Mouse (Mus musculus) T-helper 1 cell (primary cell): ENCODE data around the gene Meiob.

ENCODE experiments used
- in situ Hi-C: fragments of 300-600 bp; cut with MboI, MseI; formaldehyde crosslinking; loops from one replicate; pipeline ENCODE4 v1.15.1; 2025; ENCODE audit warnings: high pct_unique_total_duplicates

Gene Meiob

DNA sequence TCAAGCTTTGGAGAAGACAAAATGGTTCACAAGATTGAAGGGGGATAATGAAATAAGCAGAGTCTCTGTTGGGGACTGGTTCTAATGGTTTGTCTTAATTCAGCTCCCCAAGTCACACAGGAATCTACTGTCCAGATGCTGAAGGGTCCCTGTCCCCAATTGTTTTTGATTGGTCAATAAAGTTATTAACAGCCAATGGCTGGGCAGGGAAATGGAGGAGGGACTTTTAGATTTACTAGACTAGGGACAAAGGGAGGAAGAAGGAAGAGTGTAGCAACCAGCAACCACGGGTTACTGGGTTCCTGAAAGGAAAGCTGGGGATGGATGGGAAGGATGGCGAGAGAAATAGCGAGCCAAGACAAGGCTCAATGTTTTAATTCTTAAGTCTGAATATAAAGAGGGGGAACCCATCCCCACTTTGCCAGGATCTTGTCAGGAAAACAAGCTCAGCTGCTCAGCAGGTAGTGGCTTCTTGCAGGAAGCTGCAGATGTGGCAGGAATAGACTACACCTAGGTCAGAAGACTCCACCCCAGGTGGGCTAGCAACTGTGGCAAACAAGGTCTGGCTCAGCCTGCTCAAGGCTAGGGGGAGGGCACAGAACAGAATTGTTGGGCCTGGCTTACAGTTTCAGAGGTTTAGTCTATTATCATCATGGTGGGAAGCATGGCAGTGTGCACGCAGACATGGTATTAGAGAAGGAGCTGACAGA lies 69.8 kb downstream of the Meiob start:
- in situ Hi-C loops, result no loop called here

DNA sequence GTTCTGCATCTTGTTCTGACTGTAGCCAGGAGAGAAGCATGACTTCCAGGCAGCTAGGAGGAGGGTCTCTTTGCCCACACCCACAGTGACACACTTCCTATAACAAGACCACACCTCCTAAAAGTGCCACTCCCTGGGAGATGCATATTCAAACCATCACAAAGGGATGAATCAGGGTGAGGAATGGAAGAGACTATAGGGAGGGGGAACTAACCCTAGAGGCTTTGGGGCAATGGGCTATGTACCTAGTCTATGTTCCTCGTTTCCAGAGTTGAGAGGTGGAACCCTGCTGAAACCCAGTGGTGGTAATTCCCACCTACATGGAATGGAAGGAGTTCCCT lies 70.3 kb downstream of the Meiob start:
- in situ Hi-C loops, result no loop called here

DNA sequence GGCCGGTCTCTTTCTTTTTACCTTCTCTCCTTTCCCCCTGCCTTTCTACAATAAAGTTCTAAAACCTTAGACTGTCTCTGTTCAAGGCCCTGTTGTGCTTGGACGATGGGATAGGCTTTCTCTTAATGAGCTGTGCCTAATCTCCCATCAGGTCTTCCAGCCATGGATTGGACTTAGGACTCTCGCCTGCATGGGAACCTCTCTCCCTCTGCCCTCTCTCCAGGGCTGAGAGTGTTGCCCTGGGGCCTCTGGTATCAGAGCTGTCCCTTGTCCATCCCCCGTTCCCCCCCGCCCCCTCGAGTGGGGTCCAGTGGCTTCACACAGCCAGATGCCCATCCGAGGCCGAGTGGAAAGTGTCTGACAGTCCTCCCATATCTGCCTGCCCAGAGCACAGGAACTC lies 70.9 kb downstream of the Meiob start:
- in situ Hi-C loops, result no loop called here

DNA sequence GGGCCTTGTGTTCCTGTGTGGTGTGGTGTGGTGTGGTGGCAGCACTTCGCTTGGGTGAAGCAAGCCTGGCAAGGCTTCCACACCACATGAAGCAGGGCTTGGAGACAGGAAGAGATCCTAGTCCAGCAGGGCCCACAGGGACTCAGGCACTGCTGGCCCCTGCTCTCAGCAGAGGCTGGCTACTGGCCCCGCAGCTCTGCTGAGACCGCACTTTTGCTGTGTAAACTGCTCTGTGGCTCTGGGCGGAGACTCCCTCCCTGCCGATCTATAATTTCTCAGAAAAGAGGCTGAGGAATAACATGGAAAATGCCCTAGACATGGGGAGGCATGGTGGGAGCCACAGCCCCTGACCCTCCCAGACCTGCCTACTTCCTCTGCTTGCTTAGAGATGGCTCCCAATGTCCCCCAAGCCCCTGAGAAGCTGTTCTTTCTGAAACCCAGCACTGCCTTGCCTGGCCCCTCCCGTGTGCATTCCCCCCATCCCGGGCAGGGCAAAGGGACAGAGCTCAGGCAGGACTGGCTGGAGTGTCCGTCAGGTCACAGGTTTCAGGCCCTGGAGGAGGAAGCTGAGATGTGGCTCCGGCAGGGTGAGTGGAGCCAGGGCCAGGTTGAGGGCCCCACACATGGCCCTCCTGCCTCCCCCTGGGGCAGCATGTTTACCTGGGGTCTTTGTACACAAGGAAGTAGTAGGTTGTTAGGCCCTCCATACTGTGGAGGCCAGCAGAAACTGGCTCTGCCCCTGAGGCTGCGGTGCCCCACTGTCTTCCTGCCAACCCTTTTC lies 73.4 kb downstream of the Meiob start:
- in situ Hi-C loops, result no loop called here

DNA sequence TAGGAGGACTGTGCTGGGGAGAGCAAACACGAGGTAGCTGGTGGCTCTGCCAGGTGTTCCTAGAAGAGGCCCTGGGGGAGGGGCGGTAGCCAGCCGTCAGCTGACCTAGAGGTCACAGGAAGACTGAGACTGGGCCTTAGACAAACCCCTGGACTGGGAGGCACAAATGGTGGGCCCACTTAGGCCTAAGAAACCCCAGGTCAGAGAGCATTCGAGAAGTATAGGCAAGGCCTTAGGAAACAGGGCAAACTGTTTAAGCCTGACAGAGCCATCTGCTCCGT lies 74.0 kb downstream of the Meiob start:
- in situ Hi-C loops, result no loop called here

DNA sequence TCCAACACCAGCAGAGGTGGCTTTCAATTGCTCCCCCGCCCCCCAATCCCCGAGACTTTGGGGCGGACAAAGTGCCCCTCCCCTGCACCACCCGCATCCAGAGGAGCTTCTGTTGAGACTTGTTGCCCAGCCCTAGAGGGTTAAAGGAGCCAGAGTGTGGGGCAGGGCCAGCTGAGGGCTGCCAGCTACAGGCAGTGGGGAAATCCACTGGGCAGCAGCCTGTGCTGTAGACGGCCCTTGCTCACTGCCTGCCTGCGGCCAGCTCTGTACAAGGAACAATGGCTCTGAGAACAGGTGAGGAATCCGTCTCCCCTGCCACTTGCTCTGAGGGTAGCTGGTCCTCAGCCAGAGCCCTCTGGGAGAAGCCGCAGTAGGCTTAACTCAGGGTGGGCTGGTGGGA lies 74.4 kb downstream of the Meiob start:
- in situ Hi-C loops, result no loop called here

DNA sequence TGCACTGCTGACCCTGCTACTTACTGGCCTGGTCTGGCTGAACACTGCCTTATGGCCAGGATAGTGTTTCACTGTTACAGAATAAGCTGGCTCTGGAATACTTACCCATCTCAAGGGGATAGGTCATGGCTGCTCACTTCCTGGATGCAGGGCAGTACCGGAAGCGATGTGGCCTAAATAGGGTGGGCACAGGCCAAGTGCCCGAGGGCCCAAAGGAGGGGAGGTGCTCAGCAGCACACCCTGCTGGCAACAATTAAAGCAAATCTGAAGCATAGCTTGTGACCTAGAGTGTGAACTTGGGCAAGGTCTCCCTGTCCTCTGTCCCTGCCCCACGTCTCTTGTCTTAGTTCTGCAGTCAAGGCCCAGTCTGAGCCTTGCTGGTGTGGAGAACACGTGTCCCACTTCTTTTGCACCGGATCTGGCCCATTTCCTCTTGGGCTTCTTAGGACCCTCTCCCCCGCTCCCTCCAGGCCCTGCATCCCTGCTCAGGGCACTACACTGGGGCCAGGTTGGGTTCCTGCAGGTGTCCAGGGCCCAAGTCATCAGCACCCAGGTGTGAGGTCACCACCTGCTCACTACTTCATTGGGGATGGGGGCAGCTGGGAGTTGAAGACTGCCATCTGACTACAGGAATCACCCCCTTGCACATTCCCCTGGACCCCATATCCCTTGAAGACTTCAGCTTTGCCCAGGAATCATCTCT lies 77.8 kb downstream of the Meiob start:
- in situ Hi-C loops, result no loop called here

DNA sequence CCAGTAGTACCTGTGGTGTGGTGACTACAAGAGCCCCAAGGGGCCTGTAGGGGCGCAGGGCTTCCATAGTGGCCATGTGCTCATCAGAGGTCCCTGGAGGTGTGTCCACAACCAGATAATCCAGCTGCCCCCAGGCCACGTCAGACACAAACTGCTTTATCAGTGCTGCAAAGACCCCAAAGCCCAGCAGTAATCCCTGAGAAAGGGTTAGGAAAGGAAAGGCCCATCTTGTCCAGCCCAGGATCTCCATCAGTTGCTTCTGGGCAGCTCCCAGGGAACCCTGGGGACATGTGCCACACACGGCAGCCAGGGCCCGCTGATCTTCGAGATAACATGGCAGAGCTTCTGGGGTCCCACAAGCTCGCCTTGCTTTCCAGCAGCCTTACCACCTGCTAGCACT lies 80.3 kb downstream of the Meiob start:
- in situ Hi-C loops, result no loop called here

DNA sequence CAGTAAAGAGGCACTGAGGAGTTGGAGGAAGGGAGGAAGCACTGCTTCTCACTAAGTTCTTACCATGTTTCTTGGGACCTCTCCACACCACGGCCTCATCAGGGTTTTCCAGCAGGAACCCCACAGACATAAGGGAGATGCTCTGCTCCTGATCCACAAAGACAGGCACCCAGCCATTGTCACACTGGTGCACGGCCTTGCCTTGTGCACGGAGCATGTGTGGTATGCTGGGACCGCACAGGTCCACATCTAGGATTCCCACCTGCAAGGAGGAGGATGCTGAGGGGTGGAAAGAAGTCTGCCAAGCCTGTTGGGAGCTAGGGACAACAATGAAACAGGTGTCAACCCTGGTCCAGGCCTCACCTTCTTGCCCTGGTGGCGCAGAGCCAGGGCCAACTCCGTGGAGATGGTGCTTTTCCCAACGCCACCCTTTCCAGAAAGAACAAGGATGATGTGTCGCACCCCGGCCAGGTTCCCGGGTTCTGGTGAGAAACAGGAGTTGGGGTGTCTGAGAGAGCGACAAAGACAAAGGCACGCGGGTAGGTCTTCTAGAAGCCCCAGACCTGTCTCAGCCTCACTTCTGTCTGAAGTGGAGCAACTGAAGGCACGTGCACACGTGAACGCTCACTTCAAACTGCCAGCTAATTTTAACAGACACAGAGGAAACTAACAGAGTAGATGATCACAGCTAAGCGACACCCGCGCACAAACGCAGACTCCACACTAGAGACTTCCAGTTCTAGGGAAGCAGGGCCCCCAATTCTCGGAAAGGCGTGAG lies 81.5 kb downstream of the Meiob start:
- in situ Hi-C loops, result loop anchor here (5.0 kb wide), 1 partner anchor 38 kb away; no protein-coding TSS in a partner anchor

DNA sequence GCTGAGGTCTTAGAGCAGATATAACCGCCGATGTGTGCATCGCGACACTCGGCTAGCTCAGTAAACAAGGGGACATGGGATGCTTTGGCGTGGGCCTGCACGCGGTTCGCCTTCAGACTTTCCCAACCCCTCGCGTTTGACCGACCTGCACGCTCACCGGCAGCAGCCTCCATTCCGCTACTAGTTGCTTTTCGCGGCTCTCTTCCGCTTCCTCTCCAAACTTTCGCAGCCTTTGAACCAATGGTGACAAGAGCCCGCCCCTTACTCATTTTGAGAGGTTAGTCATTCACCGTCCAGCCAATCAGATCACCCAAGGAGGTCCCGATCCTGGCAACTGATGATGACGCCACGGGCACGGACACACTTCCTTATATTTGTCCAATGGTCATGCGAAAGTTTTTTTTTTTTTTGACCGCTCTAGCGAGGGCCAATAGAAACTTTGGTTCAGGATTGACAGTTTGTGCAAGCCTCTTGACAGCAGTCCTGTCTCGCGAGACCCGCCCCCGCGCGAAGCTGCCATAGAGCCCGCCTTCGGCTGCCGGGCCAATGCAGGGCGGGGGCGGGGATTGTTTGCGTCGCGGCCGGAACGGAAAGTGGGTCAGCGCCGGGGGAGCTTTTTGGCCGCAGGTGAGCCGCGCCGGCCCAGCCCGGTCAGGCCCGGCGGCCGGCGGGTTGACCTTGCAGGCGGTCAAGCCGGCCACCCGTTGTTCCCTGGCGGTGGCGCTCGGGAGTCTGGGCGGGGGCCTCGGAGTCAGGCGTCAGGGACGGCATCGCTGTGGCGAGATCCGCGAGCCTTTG lies 82.2 kb downstream of the Meiob start, which contains the start of the genes Nubp2 and Spsb3:
Gene Nubp2, minus strand, starts transcription at position 216 of the 798 bp plus-strand sequence.
Gene Spsb3, plus strand, starts transcription at position 510 of the 798 bp plus-strand sequence.
- in situ Hi-C loops, result loop anchor here (5.0 kb wide), 1 partner anchor 39 kb away; no protein-coding TSS in a partner anchor

DNA sequence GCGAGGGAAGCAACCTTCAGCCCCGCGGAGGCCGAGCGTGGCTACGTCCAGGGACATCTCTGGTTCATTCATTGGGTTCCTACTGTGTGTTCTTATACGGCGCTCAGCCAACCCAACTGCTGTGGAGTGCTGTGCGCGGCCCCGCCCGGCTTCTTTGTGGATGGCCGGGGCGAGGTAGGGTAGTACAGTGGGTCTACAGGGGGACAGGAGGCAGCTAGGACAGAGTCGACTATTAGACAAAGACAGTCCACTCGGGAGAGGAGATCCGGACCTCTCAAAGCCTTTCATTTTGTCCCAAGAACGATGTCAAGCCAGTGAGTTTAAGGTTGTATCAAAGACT lies 82.8 kb downstream of the Meiob start:
- in situ Hi-C loops, result loop anchor here (5.0 kb wide), 1 partner anchor 40 kb away; no protein-coding TSS in a partner anchor

DNA sequence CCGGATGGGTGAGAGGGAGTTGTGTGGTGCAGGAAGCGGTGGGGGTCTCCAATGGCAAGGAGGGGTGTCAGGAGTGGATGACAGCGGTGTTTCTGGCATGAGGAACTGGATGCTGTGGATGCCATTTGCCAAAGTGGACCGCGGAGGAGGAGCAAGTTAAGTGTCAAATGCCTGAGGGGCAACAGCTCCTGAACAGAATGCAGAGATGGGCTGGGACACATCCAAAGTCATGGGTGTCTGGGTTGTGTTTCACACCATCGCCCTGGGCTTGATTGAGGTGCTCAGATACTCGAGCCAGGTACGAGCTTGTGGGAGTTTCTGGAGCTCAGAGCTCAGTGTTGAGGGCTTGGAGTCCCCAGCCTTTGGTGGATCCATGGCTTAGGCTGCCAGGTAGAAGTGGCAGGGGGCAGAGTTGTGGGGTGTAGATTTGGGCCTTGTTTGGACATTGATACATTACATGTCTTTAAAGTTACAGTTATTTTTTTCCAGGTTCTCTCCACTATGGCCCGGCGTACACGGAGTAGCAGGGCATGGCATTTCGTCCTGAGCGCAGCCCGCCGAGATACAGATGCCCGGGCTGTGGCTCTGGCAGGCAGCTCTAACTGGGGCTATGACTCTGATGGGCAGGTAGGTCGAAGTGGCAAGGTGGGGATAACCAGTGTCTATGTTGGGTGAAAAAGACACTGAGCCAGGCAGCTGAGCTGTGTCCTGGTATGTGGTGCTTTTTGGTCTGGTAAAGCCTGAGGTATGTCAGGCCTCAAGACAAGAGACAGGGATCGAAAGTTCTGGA lies 83.4 kb downstream of the Meiob start:
- in situ Hi-C loops, result loop anchor here (5.0 kb wide), 1 partner anchor 40 kb away; no protein-coding TSS in a partner anchor

DNA sequence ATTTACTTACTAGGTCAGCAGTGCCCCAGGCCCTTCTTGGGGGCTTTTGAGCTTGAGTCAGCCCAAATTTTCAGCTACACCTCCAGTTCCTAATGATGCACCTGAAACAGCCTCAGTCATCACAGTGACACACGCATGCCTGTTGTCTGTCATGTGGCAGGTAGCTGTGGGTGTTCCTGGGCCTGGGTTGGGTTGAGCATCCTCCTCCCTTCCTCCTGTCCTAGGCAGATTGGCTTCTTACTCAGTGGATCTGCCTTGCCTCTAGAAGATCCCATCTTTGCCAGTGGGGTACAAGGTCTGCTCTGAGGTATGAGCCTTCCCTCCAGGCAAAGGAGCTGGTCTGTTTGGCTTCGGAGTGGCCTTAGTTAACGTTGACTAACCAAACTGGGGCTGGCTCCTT lies 84.8 kb downstream of the Meiob start:
- in situ Hi-C loops, result loop anchor here (5.0 kb wide), 1 partner anchor 42 kb away; no protein-coding TSS in a partner anchor
